Mouse (Mus musculus) neural tube, embryonic 11.5 days (tissue): ENCODE measurements at regions not wholly inside any gene's neighbourhood (a gene's known extent, or its start where the extent isn't known, plus 50 kb on each side); places are given as distances from the start of the nearest gene placed in this dataset.

ENCODE experiments used
- ATAC-seq: fragments of 200-750 bp; cut with Nextera tagmentation; 2 replicates; pipeline ENCODE4 v1.8.0; 2017; ENCODE audit warnings: moderate number of reproducible peaks, mild to moderate bottlenecking, moderate TSS enrichment, moderate library complexity; ENCODE audit not compliant: insufficient read depth, low FRiP score, low TSS enrichment
- DNase-seq: peaks from one replicate; pipeline ENCODE4 v3.0.0-alpha.2; 2015; ENCODE audit warnings: low spot score
- H3K27ac ChIP-seq: fragments of 300-500 bp; sonication (generic); 2 replicates; pipeline ENCODE4 v1.5.1; 2014; ENCODE audit warnings: low read depth, mild to moderate bottlenecking, low read length
- H3K27me3 ChIP-seq: fragments of 300-500 bp; sonication (generic); 2 replicates; pipeline ENCODE4 v1.6.1; 2014; ENCODE audit warnings: mild to moderate bottlenecking, low read length, mixed read lengths; ENCODE audit not compliant: control insufficient read depth, insufficient read depth
- H3K36me3 ChIP-seq: fragments of 300-500 bp; sonication (generic); 2 replicates; pipeline ENCODE4 v1.6.1; 2014; ENCODE audit warnings: mild to moderate bottlenecking, low read length, moderate library complexity, mixed read lengths; ENCODE audit not compliant: control insufficient read depth, insufficient read depth
- H3K4me1 ChIP-seq: fragments of 300-500 bp; sonication (generic); 2 replicates; pipeline ENCODE4 v1.6.1; 2014; ENCODE audit warnings: low read length, mixed read lengths; ENCODE audit not compliant: control insufficient read depth, insufficient read depth
- H3K4me2 ChIP-seq: fragments of 300-500 bp; sonication (generic); 2 replicates; pipeline ENCODE4 v1.6.1; 2014; ENCODE audit warnings: low read depth, mild to moderate bottlenecking, moderate library complexity
- H3K4me3 ChIP-seq: fragments of 300-500 bp; sonication (generic); 2 replicates; pipeline ENCODE4 v1.5.1; 2014; ENCODE audit warnings: low read depth, low read length
- H3K9ac ChIP-seq: fragments of 300-500 bp; sonication (generic); 2 replicates; pipeline ENCODE4 v1.6.1; 2014; ENCODE audit warnings: mild to moderate bottlenecking, low read length
- H3K9me3 ChIP-seq: fragments of 300-500 bp; sonication (generic); 2 replicates; pipeline ENCODE4 v1.6.1; 2016; ENCODE audit warnings: low read length; ENCODE audit not compliant: control insufficient read depth
- WGBS: fragments of 180-500 bp; shearing (Covaris S2); extraction: QIAGEN DNeasy Blood & Tissue Kit; methylation state at CpG from one replicate; pipeline ENCODE4 v1.1.7; 2014; 5-methylcytosine and 5-hydroxymethylcytosine counted together

GRCm38 (mm10) chr1:119282416-119282815, 139.6 kb downstream of the Inhbb start:
- Histone ChIP-seq H3K36me3 (no peaks in the 10 kb centered on the region), H3K27ac (no peak overlapping the region), H3K27me3 (no peaks in the 10 kb centered on the region), H3K9ac (no peak overlapping the region), H3K4me1 (no peaks in the 10 kb centered on the region), H3K4me2 (no peak overlapping the region), H3K4me3 (no peak overlapping the region), H3K9me3 (no peaks in the 10 kb centered on the region)
- ATAC-seq (no peak), DNase-seq (no peak)
- WGBS, result 89% methylated on average over 1 of the region's 1 CpGs

- H3K4me3 ChIP-seq, result no peak overlapping the region
- 82% methylated on average over 3 of the region's 3 CpGs for WGBS
- no peak overlapping the region for H3K9ac ChIP-seq
- DNase-seq (no peak), ATAC-seq (no peak)
- H3K27ac ChIP-seq, result no peak overlapping the region
- H3K4me1 ChIP-seq, result no peaks in the 10 kb centered on the region
- no peaks in the 10 kb centered on the region for H3K36me3 ChIP-seq
- no peaks in the 10 kb centered on the region for H3K27me3 ChIP-seq
- H3K4me2 ChIP-seq, result no peak overlapping the region
- no peaks in the 10 kb centered on the region for H3K9me3 ChIP-seq
Measured at GRCm38 (mm10) chr1:119279261-119279660, 142.8 kb downstream of the Inhbb start.

GRCm38 (mm10) chr1:119278528-119279201, 143.4 kb downstream of the Inhbb start:
- Histone ChIP-seq H3K27ac (no peak overlapping the region), H3K4me1 (no peaks in the 10 kb centered on the region), H3K27me3 (no peaks in the 10 kb centered on the region), H3K4me2 (no peak overlapping the region), H3K9ac (no peak overlapping the region), H3K9me3 (no peaks in the 10 kb centered on the region), H3K4me3 (no peak overlapping the region), H3K36me3 (no peaks in the 10 kb centered on the region)
- no peak for ATAC-seq
- 85% methylated on average over 8 of the region's 8 CpGs for whole genome bisulfite sequencing
- no peak for DNase-seq

- DNase-seq, result no peak
- Histone ChIP-seq H3K4me1 (no peaks in the 10 kb centered on the region), H3K27ac (no peak overlapping the region), H3K36me3 (no peaks in the 10 kb centered on the region), H3K4me2 (no peak overlapping the region), H3K4me3 (no peak overlapping the region), H3K9me3 (no peaks in the 10 kb centered on the region), H3K27me3 (no peaks in the 10 kb centered on the region), H3K9ac (no peak overlapping the region)
- ATAC-seq, result no peak
- WGBS, result 81% methylated on average over 4 of the region's 4 CpGs
Measured at GRCm38 (mm10) chr1:119277990-119278389, 144.1 kb downstream of the Inhbb start.

DNA sequence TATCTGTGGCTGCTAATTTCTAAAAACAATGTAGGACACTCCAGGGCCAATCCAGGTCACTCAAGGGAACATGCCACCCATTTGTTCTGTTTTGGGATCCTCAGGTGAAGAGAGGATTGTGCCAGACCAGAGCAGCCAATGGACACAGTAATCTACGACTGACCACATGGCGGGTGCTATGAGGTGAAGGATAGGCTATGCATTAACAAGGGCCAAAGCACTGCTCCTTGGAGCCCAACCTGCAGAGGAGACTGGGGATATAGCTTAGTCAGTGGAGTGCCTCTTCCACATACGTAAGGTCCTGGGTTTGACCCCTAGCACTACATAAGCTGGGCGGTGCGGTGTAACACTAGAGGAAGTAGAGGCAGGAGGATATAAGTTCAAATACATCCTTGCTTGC, 156.0 kb downstream of the Inhbb start:
- no peak overlapping the region for H3K9ac ChIP-seq
- H3K4me3 ChIP-seq, result no peak overlapping the region
- no peak overlapping the region for H3K27ac ChIP-seq
- ATAC-seq (peak; percentile 35), DNase-seq (no peak)
- no peaks in the 10 kb centered on the region for H3K36me3 ChIP-seq
- no peaks in the 10 kb centered on the region for H3K9me3 ChIP-seq
- H3K4me2 ChIP-seq, result no peak overlapping the region
- WGBS, result 87% methylated on average over 5 of the region's 5 CpGs
- H3K27me3 ChIP-seq, result no peaks in the 10 kb centered on the region
- 0 out of 2 replicates have a peak, but pooled peaks cover 2% of the 10 kb centered on the region for H3K4me1 ChIP-seq

- Histone ChIP-seq H3K4me3 (no peak overlapping the region), H3K4me1 (0 out of 2 replicates have a peak, but pooled peaks cover 2% of the 10 kb centered on the region), H3K9me3 (no peaks in the 10 kb centered on the region), H3K27ac (no peak overlapping the region), H3K9ac (no peak overlapping the region), H3K36me3 (no peaks in the 10 kb centered on the region), H3K27me3 (no peaks in the 10 kb centered on the region), H3K4me2 (no peak overlapping the region)
- ATAC-seq, result peak; percentile 73
- no peak for DNase-seq
- WGBS, result 68% methylated on average over 10 of the region's 10 CpGs
Measured at GRCm38 (mm10) chr1:119265192-119265891, 156.7 kb downstream of the Inhbb start.

- no peak for DNase-seq
- no peak overlapping the region for H3K9ac ChIP-seq
- no peaks in the 10 kb centered on the region for H3K36me3 ChIP-seq
- H3K4me1 ChIP-seq, result 0 out of 2 replicates have a peak, but pooled peaks cover 5% of the 10 kb centered on the region
- ATAC-seq, result no peak
- WGBS, result 92% methylated on average over 9 of the region's 9 CpGs
- no peaks in the 10 kb centered on the region for H3K9me3 ChIP-seq
- no peaks in the 10 kb centered on the region for H3K27me3 ChIP-seq
- no peak overlapping the region for H3K27ac ChIP-seq
- H3K4me2 ChIP-seq, result no peak overlapping the region
- no peak overlapping the region for H3K4me3 ChIP-seq
Measured at GRCm38 (mm10) chr1:119259455-119259854, 162.6 kb downstream of the Inhbb start.

- ATAC-seq (no peak), DNase-seq (no peak)
- no peaks in the 10 kb centered on the region for H3K36me3 ChIP-seq
- H3K4me1 ChIP-seq, result 0 out of 2 replicates have a peak, but pooled peaks cover 6% of the 10 kb centered on the region
- no peaks in the 10 kb centered on the region for H3K27me3 ChIP-seq
- H3K27ac ChIP-seq, result no peak overlapping the region
- no peak overlapping the region for H3K9ac ChIP-seq
- H3K9me3 ChIP-seq, result no peaks in the 10 kb centered on the region
- no peak overlapping the region for H3K4me3 ChIP-seq
- 81% methylated on average over 8 of the region's 8 CpGs for WGBS
- H3K4me2 ChIP-seq, result no peak overlapping the region
Measured at GRCm38 (mm10) chr1:119256769-119257168, 165.3 kb downstream of the Inhbb start.

DNA sequence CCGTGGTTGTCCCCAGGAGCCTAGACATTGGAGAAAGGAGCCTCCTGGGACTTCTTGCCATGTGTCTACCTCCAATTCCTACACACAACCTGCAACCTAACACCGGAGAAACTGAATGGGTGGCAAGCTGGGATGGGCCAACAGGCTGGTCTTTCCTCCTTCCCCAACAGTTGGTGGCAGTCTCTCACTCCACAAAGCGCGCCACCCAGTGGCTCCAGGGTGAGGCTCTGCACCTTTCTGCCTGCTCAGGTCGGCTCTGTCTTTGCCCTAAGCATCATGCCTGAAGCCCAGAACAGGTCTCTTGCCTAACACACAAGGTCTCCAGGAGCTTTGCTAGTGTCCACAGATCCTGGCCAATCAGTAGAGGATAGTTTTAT, 166.0 kb downstream of the Inhbb start:
- no peak overlapping the region for H3K4me2 ChIP-seq
- H3K36me3 ChIP-seq, result no peaks in the 10 kb centered on the region
- no peaks in the 10 kb centered on the region for H3K27me3 ChIP-seq
- H3K4me1 ChIP-seq, result 0 out of 2 replicates have a peak, but pooled peaks cover 6% of the 10 kb centered on the region
- no peak overlapping the region for H3K4me3 ChIP-seq
- ATAC-seq, result peak; percentile 5; the same call in 1 of the 2 replicates
- peak; percentile 38 for DNase-seq
- H3K9me3 ChIP-seq, result no peaks in the 10 kb centered on the region
- H3K9ac ChIP-seq, result no peak overlapping the region
- 58% methylated on average over 5 of the region's 5 CpGs for WGBS
- H3K27ac ChIP-seq, result no peak overlapping the region
